Mouse (Mus musculus) hindbrain, embryonic 12.5 days (tissue): ENCODE results near the gene Map1b. TPM values are rescaled to one million over a fixed set of nuclear protein-coding genes. Genes with fewer than 3 reads are reported as not detected.
A peak's percentile ranks its signal among the peaks of the same experiment; 100 is the strongest.

Experiments
- ATAC-seq: fragments of 200-750 bp; cut with Nextera tagmentation; 2 replicates; pipeline ENCODE4 v1.8.0; 2017; ENCODE audit warnings: moderate TSS enrichment; ENCODE audit not compliant: low FRiP score
- H3K27ac ChIP-seq: fragments of 300-500 bp; sonication (generic); 2 replicates; pipeline ENCODE4 v1.5.1; 2016; ENCODE audit warnings: mild to moderate bottlenecking
- H3K27me3 ChIP-seq: fragments of 300-500 bp; sonication (generic); 2 replicates; pipeline ENCODE4 v1.6.1; 2016; ENCODE audit warnings: mild to moderate bottlenecking
- H3K36me3 ChIP-seq: fragments of 300-500 bp; sonication (generic); 2 replicates; pipeline ENCODE4 v1.6.1; 2016; ENCODE audit warnings: mild to moderate bottlenecking
- H3K4me1 ChIP-seq: fragments of 300-500 bp; sonication (generic); 2 replicates; pipeline ENCODE4 v1.6.1; 2016
- H3K4me2 ChIP-seq: fragments of 300-500 bp; sonication (generic); replicated peaks from 2 replicates; pipeline ENCODE4 v1.6.1; 2016; ENCODE audit warnings: mild to moderate bottlenecking
- H3K4me3 ChIP-seq: fragments of 300-500 bp; sonication (generic); 2 replicates; pipeline ENCODE4 v1.5.1; 2016; ENCODE audit warnings: mild to moderate bottlenecking
- H3K9ac ChIP-seq: fragments of 300-500 bp; sonication (generic); 2 replicates; pipeline ENCODE4 v1.6.1; 2016; ENCODE audit warnings: mild to moderate bottlenecking, moderate library complexity
- H3K9me3 ChIP-seq: fragments of 300-500 bp; sonication (generic); replicated peaks from 2 replicates; pipeline ENCODE4 v1.6.1; 2016; ENCODE audit warnings: mild to moderate bottlenecking
- WGBS: fragments of 180-500 bp; shearing (Covaris S2); methylation state at CpG from one replicate; pipeline ENCODE4 v1.1.7; 2016; 5-methylcytosine and 5-hydroxymethylcytosine counted together
- polyA plus RNA-seq: library from polyadenylated mRNA; unstranded; fragments of >200 nt; fragmentation: Nextera tagmentation; extraction: Ambion mirVana; gene quantifications from 2 replicates; pipeline ENCODE4 v1.2.1, GENCODE M21; 2016

Map1b gene
- polyA plus RNA-seq, 1 experiment from 2014 or later: 1,280 TPM

DNA sequence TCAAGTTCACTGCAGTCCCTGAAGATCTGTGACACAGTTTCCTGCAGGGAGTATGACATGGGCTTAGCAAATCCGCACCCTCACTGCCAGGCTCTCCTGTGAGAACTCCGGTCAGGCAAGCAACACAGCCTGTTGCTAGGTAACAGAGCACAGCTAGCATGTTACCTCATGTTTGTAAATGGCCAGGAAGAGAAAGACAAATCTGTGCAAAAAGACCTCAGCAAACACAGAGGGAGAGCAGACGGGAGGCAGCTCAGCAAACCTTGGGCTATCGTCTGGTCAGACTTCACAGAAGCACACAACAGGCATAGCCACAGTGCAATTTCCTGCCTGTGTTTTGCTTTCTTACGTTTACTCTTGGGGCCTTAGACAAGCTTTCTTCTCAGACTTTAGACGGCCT, 40.9 kb downstream of the Map1b start:
- WGBS: under 1% methylated on average over 6 of the region's 6 CpGs
- no peaks in the 10 kb centered on the region for H3K27me3 ChIP-seq
- no peaks in the 10 kb centered on the region for H3K9me3 ChIP-seq
- peak; percentile 81 for ATAC-seq
- H3K4me1 ChIP-seq: peaks cover 55% of the 10 kb centered on the region
- H3K4me2 ChIP-seq: peak overlapping the region; percentile 33
- peaks cover 10% of the 10 kb centered on the region for H3K36me3 ChIP-seq
- no peak overlapping the region for H3K9ac ChIP-seq
- H3K4me3 ChIP-seq: no peak overlapping the region
- peak overlapping the region; percentile 81 for H3K27ac ChIP-seq

DNA sequence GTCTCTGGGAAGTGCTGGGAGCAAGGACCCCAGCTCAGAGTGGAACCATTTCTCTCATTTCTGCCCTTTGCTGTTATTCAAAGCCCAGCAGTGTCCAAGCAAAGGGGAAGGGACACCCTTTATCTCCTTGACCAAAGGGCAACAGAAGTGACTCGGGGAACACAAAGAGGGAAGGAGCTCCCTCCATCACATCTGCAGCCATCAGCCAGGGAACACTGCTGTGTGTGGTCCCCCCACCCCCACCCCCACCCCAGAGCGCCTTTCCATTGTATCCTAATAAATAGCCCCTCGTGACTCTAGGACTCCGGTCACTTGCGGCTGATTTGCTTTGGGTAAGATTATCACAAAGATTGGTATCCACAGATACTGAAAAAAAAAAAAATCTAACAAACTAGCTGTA, 41.3 kb downstream of the Map1b start:
- H3K36me3 ChIP-seq: peaks cover 10% of the 10 kb centered on the region

DNA sequence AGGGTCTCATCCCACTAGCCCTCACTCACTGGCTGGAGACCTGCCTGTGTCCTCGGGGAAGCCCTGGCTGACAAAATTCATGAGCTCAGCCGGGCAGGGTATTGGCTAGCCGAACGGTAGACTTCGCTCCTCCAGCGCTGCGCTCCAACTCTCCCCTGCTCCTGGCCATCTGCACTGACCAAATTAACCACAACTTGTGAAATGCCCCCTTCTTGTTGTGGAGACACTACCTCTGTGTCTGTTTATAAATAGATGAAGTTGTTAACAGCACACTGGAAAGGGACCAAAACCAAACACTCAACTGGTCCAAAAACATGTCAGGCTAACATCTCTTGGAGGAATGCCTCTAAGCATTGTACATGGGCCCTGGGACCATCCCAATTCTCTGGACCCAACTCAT, 42.2 kb downstream of the Map1b start:
- peaks cover 62% of the 10 kb centered on the region for H3K4me1 ChIP-seq
- WGBS: 61% methylated on average over 7 of the region's 7 CpGs
- no peak for ATAC-seq
- no peaks in the 10 kb centered on the region for H3K9me3 ChIP-seq
- H3K4me2 ChIP-seq: no peak overlapping the region
- peaks cover 5% of the 10 kb centered on the region for H3K36me3 ChIP-seq
- no peak overlapping the region for H3K9ac ChIP-seq
- no peaks in the 10 kb centered on the region for H3K27me3 ChIP-seq
- no peak overlapping the region for H3K27ac ChIP-seq
- H3K4me3 ChIP-seq: no peak overlapping the region

More for the DNA sequence above, 41.3 kb downstream of the Map1b start:
- WGBS: 7% methylated on average over 5 of the region's 5 CpGs
- H3K27ac ChIP-seq: peak overlapping the region; percentile 81
- H3K4me3 ChIP-seq: no peak overlapping the region
- H3K4me1 ChIP-seq: peaks cover 60% of the 10 kb centered on the region
- no peaks in the 10 kb centered on the region for H3K27me3 ChIP-seq
- peak overlapping the region; percentile 33 for H3K4me2 ChIP-seq
- peak; percentile 20; the same call in 1 of the 2 replicates for ATAC-seq
- H3K9me3 ChIP-seq: no peaks in the 10 kb centered on the region
- no peak overlapping the region for H3K9ac ChIP-seq

DNA sequence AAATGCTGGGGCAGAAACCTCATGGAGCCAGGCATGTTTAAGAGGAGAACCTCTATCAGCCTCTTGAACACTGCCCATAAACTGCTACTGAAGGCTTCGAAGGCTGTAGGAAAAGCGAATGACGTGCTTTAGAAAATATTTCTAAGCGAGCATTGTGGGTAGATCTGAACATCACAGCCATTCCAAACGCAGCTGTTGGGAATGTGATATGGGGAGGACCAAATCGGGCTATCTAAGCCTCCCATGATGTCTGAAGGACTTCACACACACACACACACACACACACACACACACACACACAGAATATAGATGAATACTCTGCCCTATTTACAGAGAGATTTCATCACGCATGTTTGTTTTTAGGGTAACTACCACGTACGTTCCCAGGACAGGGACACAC, 44.3 kb downstream of the Map1b start:
- no peak overlapping the region for H3K9ac ChIP-seq
- H3K27me3 ChIP-seq: no peaks in the 10 kb centered on the region
- H3K4me3 ChIP-seq: no peak overlapping the region
- H3K4me1 ChIP-seq: peaks cover 66% of the 10 kb centered on the region
- 0 out of 2 replicates have a peak, but pooled peaks cover 3% of the 10 kb centered on the region for H3K36me3 ChIP-seq
- no peak overlapping the region for H3K4me2 ChIP-seq
- no peak for ATAC-seq
- no peaks in the 10 kb centered on the region for H3K9me3 ChIP-seq
- H3K27ac ChIP-seq: no peak overlapping the region
- WGBS: 94% methylated on average over 9 of the region's 9 CpGs

DNA sequence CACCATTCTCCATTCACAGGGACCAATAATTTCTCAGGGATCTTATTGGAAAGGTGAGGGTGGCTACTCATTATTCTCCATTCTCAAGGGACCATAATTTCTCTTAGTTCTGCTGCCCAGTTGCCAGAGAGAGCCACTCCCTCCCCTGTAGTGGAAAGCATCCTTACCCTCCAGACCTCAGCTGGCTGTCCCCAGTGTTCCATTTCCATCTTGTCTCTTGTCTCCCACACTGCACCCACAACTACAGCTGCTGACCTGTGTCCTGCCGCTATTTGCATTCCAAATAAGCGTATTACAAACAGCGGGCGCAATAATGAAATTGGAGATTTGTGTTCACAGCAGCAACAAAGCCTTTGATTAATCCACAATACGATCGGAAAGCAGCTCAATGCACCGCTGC, 46.3 kb downstream of the Map1b start:
- 0 out of 2 replicates have a peak, but pooled peaks cover 3% of the 10 kb centered on the region for H3K36me3 ChIP-seq
- H3K9me3 ChIP-seq: no peaks in the 10 kb centered on the region
- H3K27ac ChIP-seq: peak overlapping the region; percentile 45; the same call in 1 of the 2 replicates
- no peak overlapping the region for H3K4me3 ChIP-seq
- 43% methylated on average over 7 of the region's 7 CpGs for WGBS
- no peak overlapping the region for H3K4me2 ChIP-seq
- H3K4me1 ChIP-seq: peaks cover 58% of the 10 kb centered on the region
- no peak for ATAC-seq
- H3K9ac ChIP-seq: no peak overlapping the region
- H3K27me3 ChIP-seq: no peaks in the 10 kb centered on the region

DNA sequence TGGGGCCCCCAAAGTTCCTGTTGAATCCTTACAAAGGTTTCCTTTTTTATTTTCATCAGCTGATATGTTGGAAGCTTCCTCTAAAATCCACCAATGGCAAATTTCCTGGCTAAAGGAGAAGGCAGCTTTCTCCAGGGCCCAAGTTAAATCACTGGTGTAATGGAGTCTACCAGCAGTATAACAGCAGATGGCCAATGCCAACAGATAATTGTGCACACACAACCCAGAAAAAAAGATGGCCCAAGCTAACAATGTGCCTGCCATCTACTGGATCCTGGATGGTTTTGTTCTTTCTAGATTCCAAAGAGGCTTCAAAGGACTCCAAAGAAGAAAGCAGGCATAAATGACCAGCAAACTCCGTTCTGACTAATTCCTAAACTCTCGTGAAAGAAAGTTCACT, 48.1 kb downstream of the Map1b start:
- WGBS: 81% methylated on average over 2 of the region's 2 CpGs
- no peaks in the 10 kb centered on the region for H3K9me3 ChIP-seq
- H3K27ac ChIP-seq: no peak overlapping the region
- H3K4me3 ChIP-seq: no peak overlapping the region
- no peak overlapping the region for H3K9ac ChIP-seq
- H3K4me1 ChIP-seq: peaks cover 51% of the 10 kb centered on the region
- no peak for ATAC-seq
- H3K4me2 ChIP-seq: no peak overlapping the region
- H3K36me3 ChIP-seq: 0 out of 2 replicates have a peak, but pooled peaks cover 3% of the 10 kb centered on the region
- H3K27me3 ChIP-seq: no peaks in the 10 kb centered on the region

DNA sequence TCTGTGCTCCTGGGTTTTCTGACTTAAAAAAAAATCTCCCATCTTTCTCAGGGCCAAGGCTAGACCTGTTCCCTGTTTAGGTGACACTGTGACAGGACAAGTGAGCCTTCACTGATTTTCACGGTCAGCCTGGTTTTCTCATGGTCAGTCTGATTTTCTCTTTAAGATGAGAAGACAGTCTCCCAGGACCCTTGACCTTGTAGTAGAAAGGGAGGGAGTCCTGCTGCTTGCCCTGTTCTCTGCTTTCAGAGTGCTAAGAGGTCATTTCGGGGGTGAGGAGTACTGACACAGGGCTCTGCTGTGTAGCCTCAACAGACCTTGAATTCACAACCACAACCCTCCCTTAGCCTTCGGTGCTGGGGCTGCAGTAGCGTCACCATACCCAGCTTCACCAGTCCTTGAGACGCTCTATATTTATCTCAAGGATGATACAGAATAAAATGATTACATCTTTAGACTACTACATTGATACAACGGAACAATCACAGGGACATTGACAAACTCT, 49.5 kb downstream of the Map1b start:
- peaks cover 7% of the 10 kb centered on the region for H3K36me3 ChIP-seq
- H3K27me3 ChIP-seq: no peaks in the 10 kb centered on the region
- ATAC-seq: no peak
- WGBS: 33% methylated on average over 6 of the region's 6 CpGs
- H3K9me3 ChIP-seq: no peaks in the 10 kb centered on the region
- peaks cover 51% of the 10 kb centered on the region for H3K4me1 ChIP-seq
- H3K9ac ChIP-seq: peak overlapping the region; percentile 37; the same call in 1 of the 2 replicates
- H3K4me2 ChIP-seq: no peak overlapping the region
- no peak overlapping the region for H3K27ac ChIP-seq
- H3K4me3 ChIP-seq: no peak overlapping the region

DNA sequence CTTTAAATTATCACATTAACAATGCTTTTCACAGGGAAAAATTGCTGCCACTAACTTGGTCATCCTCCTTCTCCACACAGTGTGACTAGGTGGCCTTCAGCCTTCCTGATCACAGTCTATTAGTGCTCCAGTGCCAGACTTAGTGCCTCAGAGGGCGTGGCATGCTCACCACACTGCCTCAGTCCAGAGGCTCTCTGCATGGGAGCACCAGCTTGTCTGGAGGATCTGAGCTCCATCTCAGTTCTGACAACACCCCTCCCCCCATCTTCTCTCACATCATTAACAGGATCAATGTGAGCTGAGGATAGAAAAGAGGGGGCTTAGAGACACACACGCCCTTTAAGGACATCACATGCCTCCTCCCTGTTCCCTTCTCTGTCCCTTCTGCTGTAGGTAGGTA, 50.3 kb downstream of the Map1b start:
- no peak overlapping the region for H3K27ac ChIP-seq
- H3K9me3 ChIP-seq: no peaks in the 10 kb centered on the region
- H3K4me3 ChIP-seq: no peak overlapping the region
- H3K36me3 ChIP-seq: peaks cover 11% of the 10 kb centered on the region
- H3K4me1 ChIP-seq: peaks cover 46% of the 10 kb centered on the region
- H3K4me2 ChIP-seq: no peak overlapping the region
- no peak overlapping the region for H3K9ac ChIP-seq
- ATAC-seq: peak; percentile 65; the same call in 1 of the 2 replicates
- 49% methylated on average over 2 of the region's 2 CpGs for WGBS
- no peaks in the 10 kb centered on the region for H3K27me3 ChIP-seq

DNA sequence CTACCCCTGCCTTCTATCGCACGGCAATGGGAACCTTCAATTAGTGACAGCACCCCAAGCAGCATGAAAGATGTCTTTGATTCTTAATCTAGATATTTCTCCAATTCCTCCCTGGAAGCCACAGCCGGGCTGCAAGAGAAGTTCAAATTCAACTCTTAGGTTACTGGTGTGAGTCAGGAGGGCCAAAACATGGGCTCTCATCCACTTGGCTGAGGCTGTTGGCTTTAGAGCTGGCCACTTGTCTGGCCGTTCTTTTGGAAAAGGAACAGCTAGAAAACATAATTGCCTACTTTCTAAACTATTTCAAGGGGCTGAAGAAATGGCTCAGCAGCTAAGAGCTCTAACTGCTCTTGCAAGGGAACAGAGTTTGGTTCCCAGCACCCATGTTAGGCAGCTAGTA, 51.8 kb downstream of the Map1b start:
- ATAC-seq: no peak
- H3K4me3 ChIP-seq: no peak overlapping the region
- H3K27me3 ChIP-seq: no peaks in the 10 kb centered on the region
- peaks cover 34% of the 10 kb centered on the region for H3K4me1 ChIP-seq
- 63% methylated on average over 4 of the region's 4 CpGs for WGBS
- no peak overlapping the region for H3K9ac ChIP-seq
- peaks cover 17% of the 10 kb centered on the region for H3K36me3 ChIP-seq
- H3K27ac ChIP-seq: no peak overlapping the region
- H3K9me3 ChIP-seq: no peaks in the 10 kb centered on the region
- no peak overlapping the region for H3K4me2 ChIP-seq

DNA sequence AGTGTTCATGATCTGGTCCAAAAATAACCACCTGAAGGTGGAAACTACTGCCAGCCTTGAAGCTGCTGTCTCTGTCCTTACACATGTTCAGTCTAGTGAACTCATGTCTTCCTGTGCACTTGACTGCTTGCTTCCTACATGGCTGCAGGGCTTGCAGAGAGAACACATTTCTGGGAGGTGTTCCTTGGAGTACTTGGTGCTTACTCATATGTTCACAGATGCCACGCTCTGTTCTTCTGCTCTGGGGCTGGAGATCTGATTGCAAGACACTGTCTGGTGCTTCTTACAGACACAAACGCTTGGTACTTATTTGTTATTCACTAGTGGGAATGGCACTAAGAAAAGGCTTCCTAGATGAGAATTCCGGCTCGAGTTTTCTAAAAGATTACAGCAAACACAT, 54.5 kb downstream of the Map1b start:
- ATAC-seq: no peak
- Histone ChIP-seq H3K4me3 (no peak overlapping the region), H3K36me3 (peaks cover 20% of the 10 kb centered on the region), H3K9me3 (no peaks in the 10 kb centered on the region), H3K27me3 (no peaks in the 10 kb centered on the region), H3K27ac (no peak overlapping the region), H3K4me1 (peaks cover 22% of the 10 kb centered on the region), H3K4me2 (no peak overlapping the region), H3K9ac (no peak overlapping the region)
- WGBS: 96% methylated on average over 4 of the region's 4 CpGs

DNA sequence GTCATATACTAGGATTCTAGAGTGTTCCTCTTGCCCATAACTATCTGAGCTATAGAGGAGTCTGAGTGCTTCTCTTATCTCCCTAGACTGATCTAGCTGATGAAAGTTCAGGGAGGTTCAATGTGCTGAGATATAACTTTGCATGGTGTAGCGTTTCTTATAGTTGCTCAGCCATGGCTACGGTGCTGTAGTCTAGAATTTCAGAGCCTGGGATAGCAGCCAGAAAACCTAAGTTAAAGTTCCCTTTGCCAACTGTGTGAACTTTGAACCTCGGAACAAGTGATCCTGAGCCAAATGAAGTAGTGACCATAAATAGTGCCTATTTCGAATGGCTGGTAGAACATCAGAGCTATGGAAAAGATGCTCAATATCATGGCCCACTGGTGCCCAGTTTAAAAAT, 56.7 kb downstream of the Map1b start:
- Histone ChIP-seq H3K9me3 (no peaks in the 10 kb centered on the region), H3K27ac (peak overlapping the region; percentile 45; the same call in 1 of the 2 replicates), H3K4me2 (no peak overlapping the region), H3K4me3 (no peak overlapping the region), H3K27me3 (no peaks in the 10 kb centered on the region), H3K4me1 (peaks cover 31% of the 10 kb centered on the region), H3K36me3 (peaks cover 22% of the 10 kb centered on the region), H3K9ac (no peak overlapping the region)
- 93% methylated on average over 4 of the region's 4 CpGs for WGBS
- ATAC-seq: 0 out of 2 replicates have a peak, but pooled peaks have one; percentile 28

DNA sequence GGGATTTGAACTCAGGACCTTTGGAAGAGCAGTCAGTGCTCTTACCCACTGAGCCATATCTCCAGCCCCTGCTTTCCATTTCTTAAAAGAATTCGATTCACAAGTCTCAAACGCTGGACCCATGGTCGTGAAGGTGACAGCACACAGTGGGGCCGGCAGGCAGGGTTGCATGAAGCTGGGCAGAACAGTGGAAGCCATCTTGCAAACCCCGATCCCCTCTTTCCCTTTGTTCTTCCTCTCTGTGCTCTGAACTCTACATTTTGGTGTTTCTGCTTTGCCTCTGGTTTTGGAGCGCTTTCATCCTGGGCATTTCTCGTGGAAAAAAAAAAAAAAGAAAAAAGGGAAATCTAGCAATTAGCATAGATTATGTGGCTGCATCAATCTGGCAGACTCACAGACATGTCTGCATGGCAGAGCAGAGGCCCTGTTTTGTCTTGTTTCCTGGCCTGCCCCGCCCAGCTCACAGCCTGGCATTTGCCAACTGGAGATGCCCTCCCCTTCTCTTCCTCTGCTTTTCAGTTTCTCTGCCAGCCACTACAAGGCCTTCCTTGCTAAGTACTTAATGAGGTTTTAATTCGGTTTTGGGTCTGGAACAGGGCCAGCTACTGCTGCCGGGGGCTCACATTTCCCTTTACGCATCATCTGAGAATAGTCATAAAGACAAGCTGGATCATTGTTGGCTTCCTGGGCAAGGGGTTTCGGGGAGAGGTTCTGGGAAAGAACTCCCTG, 57.5 kb downstream of the Map1b start:
- H3K9me3 ChIP-seq: no peaks in the 10 kb centered on the region
- peaks cover 28% of the 10 kb centered on the region for H3K4me1 ChIP-seq
- no peaks in the 10 kb centered on the region for H3K27me3 ChIP-seq
- no peak overlapping the region for H3K9ac ChIP-seq
- H3K36me3 ChIP-seq: peaks cover 22% of the 10 kb centered on the region
- peak overlapping the region; percentile 45; the same call in 1 of the 2 replicates for H3K27ac ChIP-seq
- peak; percentile 67 for ATAC-seq
- no peak overlapping the region for H3K4me2 ChIP-seq
- H3K4me3 ChIP-seq: no peak overlapping the region
- 71% methylated on average over 12 of the region's 12 CpGs for WGBS

DNA sequence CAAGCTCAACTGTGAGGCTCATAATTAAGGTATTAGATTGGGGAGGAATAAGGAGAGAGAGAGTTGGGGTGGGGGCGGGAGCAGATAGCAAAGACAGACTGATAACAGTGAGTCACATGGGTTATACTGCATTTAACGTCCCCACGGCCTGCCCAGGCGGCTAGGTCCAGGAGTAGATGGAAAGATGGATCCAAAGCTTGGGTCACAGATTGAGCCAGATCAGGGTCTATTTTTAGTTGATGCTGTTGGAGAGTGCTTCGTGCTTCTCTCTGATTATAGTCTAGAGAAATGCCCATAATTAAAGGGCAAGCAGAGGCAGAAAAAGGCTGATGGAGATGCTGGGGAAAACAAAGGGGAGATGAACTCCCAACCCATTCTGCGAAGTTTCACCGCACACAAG, 61.4 kb downstream of the Map1b start:
- Histone ChIP-seq H3K36me3 (peaks cover 6% of the 10 kb centered on the region; the same call in 1 of the 2 replicates), H3K4me3 (no peak overlapping the region), H3K9ac (no peak overlapping the region), H3K27me3 (no peaks in the 10 kb centered on the region), H3K9me3 (no peaks in the 10 kb centered on the region), H3K4me2 (no peak overlapping the region), H3K4me1 (peaks cover 45% of the 10 kb centered on the region), H3K27ac (no peak overlapping the region; the same call in 1 of the 2 replicates)
- WGBS: 89% methylated on average over 7 of the region's 7 CpGs
- ATAC-seq: no peak
